Mouse (Mus musculus): ENCODE data around the gene Dcakd. TPM values are rescaled to one million over a fixed set of nuclear protein-coding genes. Genes with fewer than 3 reads are reported as not detected.
A peak's percentile ranks its signal among the peaks of the same experiment; 100 is the strongest.

The Dcakd gene
- total RNA-seq, 4 experiments from 2014 or later: 64.3 to 89.6 (median 75.5) TPM

DNA sequence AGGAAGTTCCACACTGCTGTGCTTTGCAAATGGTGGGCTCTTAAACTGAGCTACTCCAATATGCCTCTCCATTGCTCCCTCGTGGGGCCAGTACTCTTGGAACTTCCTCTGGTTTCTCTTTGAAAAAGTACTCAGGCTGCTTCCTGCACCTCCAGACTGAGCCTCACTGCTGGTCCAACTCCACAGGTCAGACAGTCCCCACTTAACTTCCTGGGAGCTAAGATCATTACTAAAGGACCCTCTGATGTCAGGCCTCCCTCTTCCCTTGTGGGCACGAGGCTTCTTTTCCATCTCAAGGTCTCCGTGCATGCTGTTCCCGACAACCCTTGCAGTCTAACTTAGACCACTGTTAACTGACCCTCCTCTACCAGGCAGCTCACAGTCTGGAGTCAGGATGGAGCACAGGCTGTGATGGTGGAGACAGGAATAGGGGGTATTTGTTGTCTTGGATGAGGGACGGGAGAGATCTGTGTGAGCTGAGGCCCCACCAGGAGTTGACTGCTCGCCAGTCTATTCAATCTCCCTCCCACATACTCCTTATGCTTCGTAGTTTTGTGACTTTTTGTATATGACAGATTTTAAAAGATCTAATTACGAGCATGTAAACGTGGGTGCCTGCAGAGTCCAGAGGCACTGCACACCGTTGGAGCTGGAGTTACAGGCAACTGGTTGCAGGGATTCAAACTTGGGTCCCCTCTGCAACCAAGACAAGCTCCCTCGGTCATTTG lies 22.7 kb downstream of the Dcakd start:
- DNase-seq: no peak

- DNase-seq: no peak
These were observed 23.3 kb downstream of the Dcakd start for GRCm38 (mm10) chr11:103004852-103005251.

- DNase-seq: peak; percentile 67
These were observed 24.9 kb downstream of the Dcakd start for GRCm38 (mm10) chr11:103003210-103003609.

DNA sequence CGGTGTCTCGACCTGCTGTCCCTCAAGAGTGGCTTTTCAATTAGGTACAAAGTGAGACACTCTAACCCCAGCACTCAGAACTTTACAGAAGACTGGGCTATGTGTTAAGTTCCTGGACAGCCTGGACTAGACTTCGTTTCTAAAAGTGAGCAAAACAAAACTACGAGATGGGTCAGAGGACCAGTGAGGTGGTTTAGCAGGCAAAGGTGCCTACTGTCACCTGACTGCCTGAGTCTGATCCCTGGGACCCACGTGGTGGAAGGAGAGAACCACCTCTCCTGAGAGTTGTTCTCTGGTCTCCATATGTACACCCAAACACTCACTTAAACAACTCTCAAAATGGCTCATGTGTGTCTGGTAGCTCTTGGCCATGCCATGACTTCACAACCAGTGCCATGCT lies 27.1 kb downstream of the Dcakd start:
- DNase-seq: no peak

DNA sequence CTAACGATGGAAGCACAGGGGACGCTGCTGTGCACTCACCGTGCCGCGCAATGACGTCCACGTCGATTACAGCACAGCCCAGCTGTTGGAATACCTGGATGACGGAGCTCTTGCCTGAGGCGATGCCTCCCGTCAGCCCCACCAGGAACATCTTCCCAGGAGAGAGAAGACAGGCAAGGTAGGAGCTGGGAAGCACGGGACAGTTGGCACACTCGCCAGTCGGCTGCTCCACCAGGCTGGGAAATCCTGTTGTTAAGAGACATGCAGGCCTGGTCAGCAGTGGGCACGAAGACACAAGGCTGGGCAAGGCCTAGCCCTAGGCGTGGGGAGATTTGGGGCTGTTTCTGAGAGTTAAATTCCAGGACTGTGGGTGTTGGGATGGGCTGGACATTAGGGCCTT lies 28.0 kb downstream of the Dcakd start:
- no peak for DNase-seq

DNA sequence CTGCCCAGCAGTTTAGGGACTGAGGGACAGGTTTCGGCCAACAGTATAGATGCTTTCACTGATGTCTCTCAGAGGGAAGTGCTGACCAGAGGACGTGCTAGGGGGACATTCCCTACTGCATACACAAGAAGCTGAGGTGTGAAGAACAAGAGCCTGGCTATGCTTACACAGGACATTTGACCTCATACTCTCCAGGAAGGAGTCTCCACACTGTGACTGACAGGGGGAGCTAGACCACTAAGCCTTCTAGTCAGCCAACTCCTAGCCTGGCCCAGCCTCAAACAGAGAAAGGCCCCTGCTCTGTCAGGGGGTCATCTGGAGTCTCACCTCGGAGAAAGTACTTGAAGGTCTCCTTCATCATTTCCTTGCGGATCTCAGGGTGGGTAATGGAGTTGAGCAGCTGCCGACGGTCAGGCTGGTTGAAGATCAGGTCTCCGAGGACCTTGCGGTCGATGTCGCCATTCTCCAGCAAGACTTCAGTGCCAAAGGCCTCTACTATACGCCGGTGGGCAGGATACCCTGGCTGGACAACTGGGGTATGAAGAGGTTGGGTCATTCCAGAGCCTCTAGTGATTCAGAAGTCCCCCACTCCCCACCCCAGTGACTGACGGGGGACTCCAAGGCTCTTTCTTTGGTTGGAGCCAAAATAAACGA lies 28.7 kb downstream of the Dcakd start:
- no peak for DNase-seq

- DNase-seq: no peak
These were observed 29.4 kb downstream of the Dcakd start for GRCm38 (mm10) chr11:102998577-102999316.

- no peak for DNase-seq
These were observed 29.9 kb downstream of the Dcakd start for GRCm38 (mm10) chr11:102998254-102998576.

DNA sequence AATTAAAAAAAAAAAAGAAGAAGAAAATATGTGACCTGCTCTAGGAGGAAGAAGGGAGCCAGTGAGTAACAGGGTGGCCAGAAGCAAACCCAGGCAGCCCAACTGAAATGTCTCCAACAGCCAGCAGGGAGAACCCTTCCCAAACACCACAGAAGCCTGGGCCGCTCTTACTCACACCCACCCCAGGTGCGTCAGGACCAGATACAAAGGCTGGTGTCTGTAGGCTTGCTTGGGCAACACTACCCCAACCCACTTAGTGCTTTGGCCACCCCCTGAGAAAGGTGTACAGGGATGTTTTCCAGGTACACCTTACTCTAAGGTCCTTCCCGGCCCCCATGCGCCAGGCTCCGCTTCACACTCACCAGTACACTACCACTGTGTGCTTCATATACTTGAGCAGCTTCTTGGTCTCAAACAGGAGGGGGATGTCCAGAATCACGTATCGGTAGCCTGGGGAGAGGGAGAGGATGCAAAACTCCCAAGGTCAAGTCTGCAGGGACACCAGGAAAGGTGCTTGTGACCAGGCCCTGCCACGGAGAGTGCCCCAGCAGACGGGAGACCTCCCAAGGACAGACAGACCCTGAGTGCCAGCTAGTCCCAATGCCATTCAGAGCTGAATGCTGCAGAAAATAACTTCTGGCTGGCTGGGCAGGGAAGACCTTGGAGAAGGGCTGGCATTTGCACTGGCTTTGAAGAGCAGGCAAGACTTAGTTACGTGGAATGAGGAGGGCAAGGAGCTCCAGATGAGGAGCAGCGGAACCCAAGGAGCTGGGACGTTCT lies 31.0 kb downstream of the Dcakd start:
- peak; percentile 75 for DNase-seq

- no peak for DNase-seq
These were observed 31.7 kb downstream of the Dcakd start for GRCm38 (mm10) chr11:102996385-102996784.

DNA sequence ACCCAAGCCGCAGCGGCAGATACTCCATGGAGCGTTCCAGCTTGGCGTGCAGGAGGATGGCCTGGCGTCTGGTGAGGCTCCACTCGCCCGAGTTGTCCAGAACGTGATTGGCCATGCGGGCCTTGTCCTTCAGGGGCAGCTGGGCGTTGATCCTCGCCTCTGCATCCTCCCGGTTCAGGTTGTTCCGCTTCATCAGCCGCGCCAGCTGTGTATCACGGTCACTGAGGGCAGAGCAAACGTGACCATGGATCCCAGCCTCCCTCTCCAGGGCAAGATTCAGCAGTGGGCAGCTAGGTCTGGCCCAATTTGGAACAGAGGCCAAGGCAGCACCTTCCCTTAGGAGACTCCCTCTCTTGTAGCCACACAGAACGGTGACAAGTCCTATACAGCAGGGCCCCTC lies 33.2 kb downstream of the Dcakd start:
- DNase-seq: no peak

- DNase-seq: no peak
These were observed 34.6 kb downstream of the Dcakd start for GRCm38 (mm10) chr11:102993420-102994029.

DNA sequence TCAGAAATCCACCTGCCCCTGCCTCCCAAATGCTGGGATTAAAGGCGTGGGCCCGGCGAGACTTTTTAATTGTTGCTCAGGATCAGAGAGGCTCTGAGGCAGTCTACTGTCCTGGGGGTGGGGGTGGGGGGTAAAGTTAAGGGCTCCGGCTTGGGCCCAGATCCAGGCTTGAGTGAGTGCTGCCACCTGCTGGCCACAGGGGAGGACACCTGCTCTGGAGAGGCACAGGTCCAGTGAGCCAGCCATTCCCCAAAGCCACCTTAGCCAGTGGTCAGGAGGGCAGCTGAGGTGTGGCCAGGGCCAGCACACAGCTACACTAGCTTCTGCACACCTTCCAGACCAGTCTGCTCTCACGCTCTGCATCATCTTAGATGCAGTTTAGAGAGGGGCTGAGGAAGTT lies 35.2 kb downstream of the Dcakd start:
- no peak for DNase-seq

DNA sequence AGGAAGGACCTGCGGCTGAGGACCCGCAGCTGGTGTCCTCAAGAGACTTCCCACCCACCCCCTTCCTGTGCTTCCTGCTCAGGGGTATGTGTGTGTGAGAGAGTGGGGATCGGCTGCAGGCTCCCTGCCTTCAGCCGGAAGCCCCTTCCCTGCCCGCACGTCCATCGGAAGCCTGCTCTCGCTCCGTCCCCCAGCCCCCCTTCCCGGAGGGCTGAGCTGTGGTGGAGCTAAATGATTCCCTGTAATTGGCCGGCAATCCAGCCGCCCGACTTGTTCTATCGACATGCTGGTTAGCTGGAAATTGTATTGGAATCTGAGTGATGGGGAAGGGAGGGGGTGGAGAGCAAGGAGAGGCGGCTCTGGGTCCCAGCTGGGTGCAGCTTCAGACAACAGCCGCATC lies 36.5 kb downstream of the Dcakd start:
- no peak for DNase-seq

DNA sequence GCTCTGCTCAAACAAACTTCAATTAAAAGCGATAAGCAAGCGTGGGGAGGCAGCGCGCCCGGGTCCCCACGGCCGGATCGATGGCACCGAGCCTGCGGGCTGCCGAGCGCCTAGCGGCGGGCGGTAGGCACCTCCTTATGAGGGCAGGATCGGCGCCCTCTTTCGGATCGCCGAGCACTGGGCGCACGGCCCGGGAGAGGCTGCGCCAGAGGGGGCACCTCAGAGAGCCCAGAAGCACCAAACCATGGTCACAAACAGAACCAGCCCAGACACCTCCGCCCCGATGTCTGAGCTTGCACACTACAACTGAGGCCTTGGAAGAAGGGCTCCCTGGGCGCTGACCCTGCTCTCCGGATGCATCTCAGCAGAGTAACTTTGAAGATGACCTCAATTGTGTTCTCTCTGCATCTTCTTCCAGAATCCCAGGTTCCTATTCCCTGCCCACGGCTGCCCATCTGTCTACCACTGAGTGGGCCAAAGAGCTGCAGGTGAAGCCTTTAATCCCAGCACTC lies 37.9 kb downstream of the Dcakd start:
- no peak for DNase-seq

GRCm38 (mm10) chr11:102989641-102990151 lies 38.4 kb downstream of the Dcakd start:
- DNase-seq: no peak

DNA sequence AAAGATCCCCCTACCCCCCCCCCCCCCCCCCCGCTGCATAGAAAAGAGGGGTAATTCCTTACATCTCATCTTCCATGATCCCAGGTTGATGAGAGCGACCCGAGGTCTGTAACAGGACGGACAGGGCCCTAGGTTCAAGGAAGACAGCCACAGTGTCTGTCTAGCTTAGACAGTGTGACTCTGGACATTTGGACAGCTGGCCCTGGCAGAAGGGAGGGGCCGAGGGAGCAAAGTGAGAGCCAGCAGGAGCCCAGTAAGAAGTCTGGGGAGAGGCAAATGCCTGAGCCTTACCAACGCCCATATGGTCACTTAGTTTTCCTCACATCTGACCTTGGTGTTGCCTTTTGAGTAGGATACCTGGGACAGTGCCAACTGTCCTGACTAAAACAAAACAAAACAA lies 43.0 kb downstream of the Dcakd start:
- no peak for DNase-seq

GRCm38 (mm10) chr11:102984615-102985014 lies 43.5 kb downstream of the Dcakd start:
- DNase-seq: no peak

DNA sequence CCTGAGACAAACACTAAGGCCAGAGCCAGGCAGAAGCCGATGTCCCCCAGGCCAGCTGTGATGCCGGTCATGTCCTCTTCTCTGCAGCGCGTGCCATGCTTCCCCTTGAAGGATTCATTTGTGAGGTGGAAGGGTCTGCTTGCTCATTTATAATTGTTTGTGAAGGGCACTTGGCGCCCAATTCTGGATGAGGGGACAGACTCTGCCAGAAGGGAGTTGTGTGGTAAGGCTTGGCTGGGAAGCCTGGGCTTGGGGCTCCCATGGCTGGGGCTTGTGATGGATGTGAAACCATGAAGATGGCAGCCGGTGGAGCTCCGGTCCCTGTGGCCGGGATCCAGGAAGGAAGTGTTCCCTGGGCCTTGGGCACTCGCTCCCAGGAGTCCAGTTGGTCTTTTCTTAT lies 44.0 kb downstream of the Dcakd start:
- DNase-seq: no peak

GRCm38 (mm10) chr11:102981151-102981890 lies 46.8 kb downstream of the Dcakd start:
- DNase-seq: no peak

GRCm38 (mm10) chr11:102978052-102978666 lies 50.0 kb downstream of the Dcakd start:
- DNase-seq: no peak
